Mouse (Mus musculus): ENCODE data around the gene Dcpp2. TPM values are rescaled to one million over a fixed set of nuclear protein-coding genes. Genes with fewer than 3 reads are reported as not detected.
A peak's percentile ranks its signal among the peaks of the same experiment; 100 is the strongest.
"Not testable (repeated sequence)": the region's sequence is repeated elsewhere in the genome, so short reads cannot be mapped to it uniquely, and the experiment has no call there.

Gene Dcpp2
- polyA plus RNA-seq, 1 experiment from 2014 or later, result not detected

GRCm38 (mm10) chr17:23857913-23858312 is 22.8 kb upstream of the Dcpp2 start:
- Histone ChIP-seq H3K9ac (no peak overlapping the region), H3K4me3 (no peak overlapping the region), H3K27me3 (no peaks in the 10 kb centered on the region), H3K4me2 (no peak overlapping the region), H3K9me3 (no peaks in the 10 kb centered on the region), H3K4me1 (replicated peaks) (no peaks in the 10 kb centered on the region), H3K36me3 (no peaks in the 10 kb centered on the region), H3K27ac (replicated peaks) (no peak overlapping the region)
- ATAC-seq (ENCODE audit: low read depth), result no peak
- WGBS, result 93% methylated on average over 2 of the region's 2 CpGs

GRCm38 (mm10) chr17:23862926-23863325 is 17.8 kb upstream of the Dcpp2 start:
- H3K36me3 ChIP-seq, result no peaks in the 10 kb centered on the region
- no peaks in the 10 kb centered on the region for H3K9me3 ChIP-seq
- H3K4me1 ChIP-seq (replicated peaks), result no peaks in the 10 kb centered on the region
- no peak overlapping the region for H3K4me3 ChIP-seq
- H3K27ac ChIP-seq (replicated peaks), result no peak overlapping the region
- WGBS, result 77% methylated on average over 4 of the region's 4 CpGs
- no peaks in the 10 kb centered on the region for H3K27me3 ChIP-seq
- H3K9ac ChIP-seq, result no peak overlapping the region
- no peak overlapping the region for H3K4me2 ChIP-seq
- ATAC-seq (ENCODE audit: low read depth), result no peak

- H3K27me3 ChIP-seq, result no peaks in the 10 kb centered on the region
- ATAC-seq (ENCODE audit: low read depth), result no peak
- H3K27ac ChIP-seq (replicated peaks), result no peak within 1 kb of the TSS
- no peaks in the 10 kb centered on the region for H3K9me3 ChIP-seq
- H3K4me2 ChIP-seq, result no peak within 1 kb of the TSS
- no peaks in the 10 kb centered on the region for H3K36me3 ChIP-seq
- no peaks in the 10 kb centered on the region for H3K4me1 ChIP-seq (replicated peaks)
- H3K4me3 ChIP-seq, result no peak within 1 kb of the TSS
- 87% methylated on average over 15 of the region's 15 CpGs for WGBS
- no peak within 1 kb of the TSS for H3K9ac ChIP-seq
Measured at GRCm38 (mm10) chr17:23867756-23868155, 12.9 kb upstream of the Dcpp2 start, which contains the start of gene Prss21. Gene Prss21 (plus strand): TSS chr17:23868056.

GRCm38 (mm10) chr17:23868513-23868912 is 12.2 kb upstream of the Dcpp2 start:
- no peaks in the 10 kb centered on the region for H3K4me1 ChIP-seq (replicated peaks)
- H3K4me2 ChIP-seq, result no peak overlapping the region
- no peaks in the 10 kb centered on the region for H3K36me3 ChIP-seq
- 88% methylated on average over 11 of the region's 11 CpGs for whole genome bisulfite sequencing
- no peaks in the 10 kb centered on the region for H3K27me3 ChIP-seq
- H3K9ac ChIP-seq, result no peak overlapping the region
- ATAC-seq (ENCODE audit: low read depth), result no peak
- no peak overlapping the region for H3K27ac ChIP-seq (replicated peaks)
- no peak overlapping the region for H3K4me3 ChIP-seq
- H3K9me3 ChIP-seq, result no peaks in the 10 kb centered on the region

- H3K9me3 ChIP-seq, result no peaks in the 10 kb centered on the region
- no peak overlapping the region for H3K27ac ChIP-seq (replicated peaks)
- no peak for ATAC-seq (ENCODE audit: low read depth)
- no peak overlapping the region for H3K4me3 ChIP-seq
- H3K36me3 ChIP-seq, result no peaks in the 10 kb centered on the region
- no peak overlapping the region for H3K9ac ChIP-seq
- no peak overlapping the region for H3K4me2 ChIP-seq
- 49% methylated on average over 8 of the region's 8 CpGs for WGBS
- no peaks in the 10 kb centered on the region for H3K27me3 ChIP-seq
- no peaks in the 10 kb centered on the region for H3K4me1 ChIP-seq (replicated peaks)
Measured at GRCm38 (mm10) chr17:23873884-23874856, 6.5 kb upstream of the Dcpp2 start.

GRCm38 (mm10) chr17:23876741-23877140 is 3.9 kb upstream of the Dcpp2 start:
- no peak overlapping the region for H3K4me2 ChIP-seq

GRCm38 (mm10) chr17:23877166-23877565 is 3.5 kb upstream of the Dcpp2 start:
- Histone ChIP-seq H3K9me3 (no peaks in the 10 kb centered on the region), H3K4me2 (no peak overlapping the region), H3K27me3 (no peaks in the 10 kb centered on the region), H3K36me3 (no peaks in the 10 kb centered on the region), H3K27ac (replicated peaks) (peak overlapping the region; percentile 23), H3K4me1 (replicated peaks) (no peaks in the 10 kb centered on the region), H3K4me3 (no peak overlapping the region), H3K9ac (no peak overlapping the region)
- 86% methylated on average over 2 of the region's 2 CpGs for WGBS
- peak; percentile 76; the same call in 1 of the 2 replicates for ATAC-seq (ENCODE audit: low read depth)

More at GRCm38 (mm10) chr17:23876741-23877140, 3.9 kb upstream of the Dcpp2 start:
- no peak overlapping the region for H3K4me3 ChIP-seq
- H3K4me1 ChIP-seq (replicated peaks), result no peaks in the 10 kb centered on the region
- H3K27ac ChIP-seq (replicated peaks), result peak overlapping the region; percentile 54
- ATAC-seq (ENCODE audit: low read depth), result peak; percentile 91
- no peaks in the 10 kb centered on the region for H3K27me3 ChIP-seq
- no peaks in the 10 kb centered on the region for H3K36me3 ChIP-seq
- WGBS, result 49% methylated on average over 3 of the region's 3 CpGs
- H3K9me3 ChIP-seq, result no peaks in the 10 kb centered on the region
- H3K9ac ChIP-seq, result no peak overlapping the region

GRCm38 (mm10) chr17:23917158-23917557 is 36.5 kb downstream of the Dcpp2 start, which contains the start of gene Dcpp3:
Gene Dcpp3 (plus strand): TSS chr17:23917458.
- H3K4me1 ChIP-seq (replicated peaks); ATAC-seq (ENCODE audit: low read depth); H3K4me3 ChIP-seq; H3K9me3 ChIP-seq; H3K4me2 ChIP-seq; H3K9ac ChIP-seq; H3K27ac ChIP-seq (replicated peaks); H3K36me3 ChIP-seq; H3K27me3 ChIP-seq: not testable (repeated sequence)
- WGBS, result 87% methylated on average over 4 of the region's 4 CpGs

- ATAC-seq (ENCODE audit: low read depth), result peak; percentile 98
- Histone ChIP-seq H3K4me3 (peak overlapping the region; percentile 57), H3K4me2 (peak overlapping the region; percentile 80), H3K36me3 (no peaks in the 10 kb centered on the region), H3K4me1 (replicated peaks) (peaks cover 15% of the 10 kb centered on the region), H3K27me3 (0 out of 2 replicates have a peak, but pooled peaks cover 3% of the 10 kb centered on the region), H3K9ac (peak overlapping the region; percentile 69), H3K27ac (replicated peaks) (peak overlapping the region; percentile 94), H3K9me3 (no peaks in the 10 kb centered on the region)
- under 1% methylated on average over 29 of the region's 29 CpGs for WGBS
Measured at GRCm38 (mm10) chr17:23924531-23925007, 43.9 kb downstream of the Dcpp2 start.

GRCm38 (mm10) chr17:23925090-23925493 is 44.4 kb downstream of the Dcpp2 start:
- H3K27ac ChIP-seq (replicated peaks), result peak overlapping the region; percentile 94
- 0 out of 2 replicates have a peak, but pooled peaks cover 3% of the 10 kb centered on the region for H3K27me3 ChIP-seq
- peak; percentile 94 for ATAC-seq (ENCODE audit: low read depth)
- peaks cover 15% of the 10 kb centered on the region for H3K4me1 ChIP-seq (replicated peaks)
- peak overlapping the region; percentile 57 for H3K4me3 ChIP-seq
- peak overlapping the region; percentile 80 for H3K4me2 ChIP-seq
- peak overlapping the region; percentile 69 for H3K9ac ChIP-seq
- H3K36me3 ChIP-seq, result no peaks in the 10 kb centered on the region
- H3K9me3 ChIP-seq, result no peaks in the 10 kb centered on the region
- under 1% methylated on average over 14 of the region's 14 CpGs for WGBS

- ATAC-seq (ENCODE audit: low read depth), result no peak
- no peak overlapping the region for H3K27ac ChIP-seq (replicated peaks)
- WGBS, result 85% methylated on average over 5 of the region's 5 CpGs
- 0 out of 2 replicates have a peak, but pooled peaks cover 3% of the 10 kb centered on the region for H3K27me3 ChIP-seq
- H3K9ac ChIP-seq, result no peak overlapping the region
- H3K4me2 ChIP-seq, result no peak overlapping the region
- H3K36me3 ChIP-seq, result no peaks in the 10 kb centered on the region
- no peaks in the 10 kb centered on the region for H3K9me3 ChIP-seq
- no peaks in the 10 kb centered on the region for H3K4me1 ChIP-seq (replicated peaks)
- no peak overlapping the region for H3K4me3 ChIP-seq
Measured at GRCm38 (mm10) chr17:23931157-23931556, 50.5 kb downstream of the Dcpp2 start.

- Histone ChIP-seq H3K27me3 (no peaks in the 10 kb centered on the region), H3K9ac (no peak within 1 kb of the TSS), H3K36me3 (no peaks in the 10 kb centered on the region), H3K4me2 (no peak within 1 kb of the TSS), H3K27ac (replicated peaks) (no peak within 1 kb of the TSS), H3K9me3 (no peaks in the 10 kb centered on the region), H3K4me3 (no peak within 1 kb of the TSS), H3K4me1 (replicated peaks) (no peaks in the 10 kb centered on the region)
- no peak for ATAC-seq (ENCODE audit: low read depth)
Measured at GRCm38 (mm10) chr17:23941372-23941771, 60.7 kb downstream of the Dcpp2 start, which contains the start of gene Sbp. Gene Sbp (plus strand): TSS chr17:23941672.

Measured in neural tube, embryonic 13.5 days (tissue).